Mouse (Mus musculus): ENCODE data around the gene Gm9972.

Gene Gm9972

DNA sequence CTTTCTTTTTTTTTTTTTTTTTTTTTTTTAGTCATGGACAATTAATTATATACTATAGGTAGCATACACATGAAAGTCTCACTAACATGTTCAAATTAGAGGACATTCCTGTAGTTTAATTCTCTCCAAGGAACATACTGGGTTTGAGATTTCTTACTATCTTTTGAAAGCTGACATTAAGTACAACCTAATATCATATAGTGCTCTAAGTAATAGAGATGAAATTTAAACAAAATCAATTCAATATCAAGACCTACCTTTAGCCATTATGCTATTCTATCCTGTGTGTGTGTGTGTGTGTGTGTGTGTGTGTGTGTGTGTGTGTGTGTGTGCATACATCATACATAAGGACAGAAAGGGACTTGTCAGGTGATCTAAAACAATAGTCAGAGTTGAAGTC lies at the start of gene Gm9972:
Gm9972 (plus strand) TSS at position 301 of the 400 bp plus-strand sequence.
- DNase-seq (ENCODE audit: low spot score in 2 of 2), result no peak

DNA sequence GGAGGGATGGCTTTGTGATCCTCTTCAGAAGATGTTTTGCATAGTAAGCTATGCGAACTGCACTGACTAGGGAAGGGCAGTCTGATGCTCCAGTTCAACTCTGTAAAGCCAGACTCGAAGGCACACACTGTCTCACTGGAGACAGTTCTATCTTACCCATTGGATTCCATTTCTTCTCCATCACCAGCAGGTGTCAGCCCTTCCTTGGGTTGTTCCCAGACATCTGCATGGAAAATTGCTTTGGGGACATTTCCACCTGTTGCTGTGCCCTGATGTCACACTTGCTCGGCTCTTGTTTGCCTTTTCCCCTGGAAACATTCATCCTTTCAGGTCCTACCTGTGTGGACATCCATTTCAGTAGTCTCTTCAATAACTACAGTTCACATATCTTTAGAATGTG lies 36.4 kb upstream of the Gm9972 start:
- no peak for DNase-seq (ENCODE audit: low spot score in 2 of 2)

DNA sequence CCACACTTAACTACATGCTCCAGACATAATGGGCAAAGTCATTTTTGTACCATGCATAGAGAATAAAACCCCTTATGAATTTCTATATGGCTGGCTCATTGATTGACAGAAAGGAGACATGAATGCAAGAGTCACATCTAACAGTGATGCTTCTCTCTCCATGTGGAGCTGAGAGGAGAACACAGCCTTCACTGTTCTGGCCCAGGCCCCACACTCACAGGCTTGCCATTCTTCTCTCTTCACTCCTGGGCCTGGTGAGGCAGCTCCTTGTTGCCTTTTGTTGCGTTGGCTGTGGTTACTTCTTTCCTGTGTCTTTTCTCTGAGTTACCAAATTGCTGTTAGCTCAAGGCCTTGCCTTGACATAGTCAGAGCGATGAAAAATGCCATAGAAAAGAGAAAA lies 23.6 kb upstream of the Gm9972 start:
- DNase-seq (ENCODE audit: low spot score in 2 of 2), result no peak

DNA sequence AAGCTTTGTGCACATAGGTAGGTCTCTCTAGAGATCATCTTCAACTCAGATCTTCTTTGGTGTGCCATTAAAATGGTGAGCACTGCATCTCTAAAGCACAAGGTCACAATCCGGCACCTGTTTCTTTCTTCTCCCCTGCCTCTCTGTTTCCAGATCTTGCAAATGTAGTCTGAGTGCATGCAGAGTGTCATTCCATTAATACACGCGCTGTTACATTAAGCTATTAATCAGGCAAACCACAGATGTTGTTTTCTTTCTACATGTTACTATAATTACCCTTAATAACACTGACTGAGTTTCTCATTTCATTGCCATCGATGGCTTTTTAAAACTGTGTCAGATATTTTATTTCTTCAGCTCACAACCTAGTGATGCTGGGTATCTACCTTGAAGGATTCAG lies 22.6 kb upstream of the Gm9972 start:
- no peak for DNase-seq (ENCODE audit: low spot score in 2 of 2)

DNA sequence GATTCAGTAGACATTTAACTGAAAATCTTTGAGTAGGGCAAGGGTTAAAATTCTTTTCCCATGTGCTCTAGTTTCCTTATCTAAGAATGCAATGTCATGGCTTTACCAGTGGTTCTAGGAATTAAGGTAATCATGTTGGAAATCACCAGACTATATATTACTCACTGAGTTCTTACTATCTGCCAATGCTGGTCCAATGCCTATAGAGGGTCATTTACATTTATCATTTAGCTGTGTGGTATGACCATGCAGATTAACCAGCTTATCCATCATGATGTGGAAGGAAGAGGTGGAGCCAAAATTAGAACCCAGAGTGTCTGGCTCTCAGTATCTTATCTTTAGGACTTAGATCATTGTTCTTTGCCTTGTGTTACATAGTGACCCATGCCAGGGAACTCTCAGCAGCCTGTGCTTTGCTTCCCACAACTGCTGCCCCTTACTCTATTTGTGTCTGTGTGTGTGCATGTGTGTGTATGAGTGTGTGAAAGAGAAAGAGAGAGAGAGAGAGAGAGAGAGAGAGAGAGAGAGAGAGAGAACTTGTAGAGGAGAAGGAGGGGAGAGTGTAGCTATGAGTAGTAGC lies 12.3 kb upstream of the Gm9972 start:
- no peak for DNase-seq (ENCODE audit: low spot score in 2 of 2)

DNA sequence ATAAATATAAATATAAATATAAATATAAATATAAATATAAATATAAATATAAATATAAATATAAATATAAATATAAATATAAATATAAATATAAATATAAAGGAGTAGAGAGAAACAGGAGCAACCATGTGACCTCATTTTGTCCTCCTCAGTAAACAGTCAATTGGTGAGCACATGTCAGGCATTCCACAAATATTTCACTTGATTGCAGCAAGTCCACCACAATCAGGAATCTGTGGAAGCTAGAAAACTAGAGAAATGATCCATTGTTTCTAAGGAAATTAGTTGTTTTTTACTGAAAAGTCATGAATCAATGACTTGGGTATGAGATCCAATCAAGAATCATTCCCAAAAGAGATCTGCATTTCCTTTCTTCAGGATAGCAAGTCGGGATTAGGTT lies 5.7 kb upstream of the Gm9972 start:
- DNase-seq (ENCODE audit: low spot score in 2 of 2), result no peak

DNA sequence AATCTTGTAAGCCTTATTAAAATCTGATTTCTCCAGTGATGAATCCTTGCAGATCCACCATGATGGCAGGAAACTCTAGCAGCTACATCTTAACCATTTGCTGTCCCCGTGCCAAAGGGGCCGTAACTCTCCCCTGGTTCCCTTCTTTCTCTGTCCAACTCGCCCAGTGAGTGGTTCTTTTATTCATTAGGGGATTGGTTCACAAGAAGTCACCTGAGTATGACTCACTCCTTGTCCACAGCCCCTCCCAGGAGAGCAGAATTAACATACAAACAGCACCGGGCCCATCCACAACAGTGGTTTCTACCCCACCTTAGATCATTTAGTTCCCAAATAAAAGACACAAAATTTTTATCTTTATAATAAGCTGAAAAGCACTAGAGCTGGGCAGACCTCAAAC lies 3.4 kb upstream of the Gm9972 start:
- DNase-seq (ENCODE audit: low spot score in 2 of 2), result no peak

DNA sequence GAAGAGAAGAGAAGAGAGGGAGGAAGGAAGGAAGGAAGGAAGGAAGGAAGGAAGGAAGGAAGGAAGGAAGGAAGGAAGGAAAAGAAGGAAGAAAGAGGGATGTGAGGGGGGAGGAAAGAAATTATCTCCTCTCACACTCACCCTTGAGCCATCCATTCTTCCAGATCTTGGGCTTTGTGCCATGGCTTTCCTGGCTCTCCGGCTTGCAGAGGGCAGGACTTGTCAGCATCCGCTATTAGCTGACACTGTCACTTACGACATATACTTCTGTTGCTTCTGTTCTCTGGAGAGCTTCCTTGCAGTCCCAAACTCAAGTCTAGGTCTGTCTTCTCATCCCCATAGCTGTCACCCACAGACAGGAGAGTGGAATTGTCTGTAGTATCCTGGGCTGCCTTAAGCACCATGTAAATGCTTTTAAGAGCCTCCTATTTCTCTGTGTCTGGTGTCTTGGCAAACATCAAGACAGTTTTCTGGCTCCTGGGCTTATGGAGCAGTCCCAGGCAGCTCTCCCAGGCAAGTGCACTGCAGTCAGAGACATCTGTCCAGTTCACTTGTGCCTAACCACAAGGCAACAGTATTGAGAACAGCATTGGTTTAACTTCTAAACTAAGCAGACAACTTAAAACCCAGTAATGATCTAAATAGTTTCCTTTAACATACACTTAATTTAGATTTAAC lies 10.5 kb downstream of the Gm9972 start:
- no peak for DNase-seq (ENCODE audit: low spot score in 2 of 2)

DNA sequence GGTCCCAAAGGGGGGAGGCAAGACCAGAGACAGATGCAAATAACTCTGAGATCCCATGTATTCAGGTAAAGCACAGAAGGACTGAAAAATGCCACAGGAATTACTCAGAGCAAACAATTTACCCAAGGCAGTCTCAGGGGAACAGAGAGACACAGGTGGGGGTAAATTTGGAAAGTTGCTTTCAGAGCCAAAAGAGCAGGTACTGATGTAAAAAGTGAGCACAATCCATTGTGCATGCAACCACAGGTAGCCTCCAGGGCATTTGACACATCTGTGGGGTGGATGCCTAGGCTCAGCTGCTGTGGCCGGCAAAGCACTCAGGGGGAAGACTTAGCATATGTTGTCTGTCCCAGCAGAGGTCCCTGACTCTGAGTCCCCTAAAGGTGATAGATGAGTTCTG lies 13.8 kb downstream of the Gm9972 start:
- no peak for DNase-seq (ENCODE audit: low spot score in 2 of 2)

DNA sequence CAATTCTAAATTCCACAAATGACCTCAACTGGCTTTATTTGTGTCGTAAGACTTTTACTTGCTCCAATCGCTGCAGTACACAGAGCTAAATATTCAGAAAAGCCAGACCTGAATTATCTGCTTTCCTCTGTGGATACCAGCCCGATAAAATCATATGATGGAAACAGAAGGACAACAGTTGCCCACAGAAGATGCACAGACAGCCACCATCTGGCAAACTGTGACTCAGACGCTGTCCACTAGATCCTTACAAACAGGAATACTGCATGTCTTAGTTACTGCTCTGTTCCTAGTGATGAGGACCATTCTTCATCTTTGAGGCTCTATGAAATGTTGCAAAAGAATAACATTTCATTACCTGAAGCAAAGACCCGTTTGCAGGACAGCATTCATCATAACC lies 19.4 kb downstream of the Gm9972 start:
- DNase-seq (ENCODE audit: low spot score in 2 of 2), result no peak

DNA sequence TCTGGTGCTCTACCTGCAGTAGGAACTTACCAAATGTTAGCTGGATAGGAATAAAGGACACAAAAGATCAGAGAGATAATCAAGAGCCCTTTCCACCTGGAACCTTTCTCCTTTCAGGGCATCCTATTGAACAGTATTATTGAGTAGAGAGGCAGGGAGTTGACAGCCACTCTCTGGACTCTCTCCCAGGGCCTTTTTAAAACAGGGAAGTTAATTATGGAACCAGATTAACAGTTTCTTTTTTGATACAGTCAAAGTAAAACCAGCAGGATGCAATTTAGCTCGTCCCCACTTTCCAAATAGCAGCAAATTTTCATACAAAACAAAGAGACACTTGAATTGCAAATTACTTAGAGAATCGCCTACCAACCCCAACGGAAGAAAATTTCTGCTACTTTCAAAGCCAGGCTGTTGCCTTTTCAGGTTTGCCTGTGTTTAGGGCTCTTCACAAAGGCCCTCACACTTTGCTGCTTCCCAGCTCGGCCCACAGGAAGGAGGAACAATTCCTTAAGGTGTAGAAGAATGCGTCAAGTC lies 24.0 kb downstream of the Gm9972 start:
- DNase-seq (ENCODE audit: low spot score in 2 of 2), result no peak

DNA sequence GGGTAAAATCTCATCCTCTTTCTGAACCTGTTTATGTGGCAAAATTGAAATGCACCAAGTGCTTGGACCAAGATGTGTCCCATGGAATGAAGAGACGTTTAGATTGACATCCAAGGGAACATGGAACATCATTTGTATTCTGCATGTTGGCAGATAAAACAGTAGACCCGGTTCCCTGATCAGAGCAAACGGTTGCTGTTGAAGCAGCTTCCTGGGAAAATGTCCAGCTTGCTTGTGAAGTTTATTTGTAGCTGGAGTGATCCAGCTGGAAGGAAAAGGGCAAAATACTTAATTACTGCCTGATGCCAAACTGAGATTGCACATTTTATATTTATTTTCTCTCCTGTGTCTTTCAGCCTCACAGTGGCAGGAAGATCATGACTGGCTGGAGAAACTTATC lies 26.7 kb downstream of the Gm9972 start:
- DNase-seq (ENCODE audit: low spot score in 2 of 2), result no peak

DNA sequence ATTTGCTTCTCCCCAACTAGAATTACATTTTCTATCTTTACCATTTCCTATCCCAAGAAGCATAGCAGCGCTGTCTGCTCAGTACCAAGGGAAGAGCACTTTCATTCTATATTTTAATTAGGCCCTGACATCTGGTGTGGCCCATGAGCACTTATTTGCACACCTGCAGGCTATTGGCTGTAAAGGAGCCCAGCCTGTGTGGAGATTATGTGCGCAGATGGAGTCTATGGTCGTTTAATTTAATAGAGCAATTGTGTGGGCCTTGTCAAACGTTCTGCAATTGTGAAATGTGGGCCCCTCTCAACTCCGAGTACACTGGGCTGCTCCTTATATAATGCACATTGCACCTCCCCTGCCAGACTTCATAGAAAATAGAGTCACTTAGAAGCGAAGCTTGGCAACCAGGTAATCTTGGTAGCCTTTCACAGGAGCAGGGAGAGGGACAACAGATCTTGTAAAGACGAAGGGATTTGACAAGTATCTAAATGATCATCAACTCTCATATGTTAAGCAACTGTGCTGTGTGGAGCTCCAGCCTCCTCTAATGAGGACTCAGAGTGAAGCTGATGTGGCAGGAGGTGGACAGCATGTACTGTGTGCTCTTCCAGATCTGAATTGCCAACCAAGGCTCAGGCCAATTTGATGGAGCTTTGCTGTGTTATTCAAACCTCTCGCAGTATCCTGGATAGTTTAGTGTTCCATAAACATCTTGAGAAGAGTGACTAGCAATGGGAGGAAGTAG lies 50.9 kb downstream of the Gm9972 start:
- no peak for DNase-seq (ENCODE audit: low spot score in 2 of 2)
